Mouse (Mus musculus) liver, adult 2 months (tissue): ENCODE data around the gene Cd274.

ENCODE experiments used
- CTCF ChIP-seq: fragments of 200-500 bp; IDR thresholded peaks from 2 replicates; pipeline ENCODE4 v1.5.1; 2011; ENCODE audit warnings: low read depth, low read length, control low read depth
- POLR2A ChIP-seq: fragments of 200-500 bp; IDR thresholded peaks from 2 replicates; pipeline ENCODE4 v1.6.1; 2011; ENCODE audit warnings: low read length, control low read depth; ENCODE audit not compliant: insufficient read depth; ENCODE audit errors: extremely low read depth

GRCm38 (mm10) chr19:29368041-29368440, 786 bp downstream of the Cd274 start:
- TF ChIP-seq CTCF (no peak), POLR2A (no peak)
